Mouse (Mus musculus) forebrain, embryonic 16.5 days (tissue): ENCODE measurements at regions not wholly inside any gene's neighbourhood (a gene's known extent, or its start where the extent isn't known, plus 50 kb on each side); places are given as distances from the start of the nearest gene placed in this dataset.

Source experiments
- ATAC-seq: fragments of 200-750 bp; cut with Nextera tagmentation; 2 replicates; pipeline ENCODE4 v1.8.0; 2017; ENCODE audit warnings: mild to moderate bottlenecking, moderate library complexity
- H3K27ac ChIP-seq: fragments of 300-500 bp; sonication (generic); 2 replicates; pipeline ENCODE4 v1.5.1; 2014; ENCODE audit warnings: low read length, control low read depth
- H3K27me3 ChIP-seq: fragments of 300-500 bp; sonication (generic); replicated peaks from 2 replicates; pipeline ENCODE4 v1.6.1; 2014; ENCODE audit warnings: low read length; ENCODE audit not compliant: control insufficient read depth, insufficient read depth
- H3K36me3 ChIP-seq: fragments of 300-500 bp; sonication (generic); 2 replicates; pipeline ENCODE4 v1.6.1; 2014; ENCODE audit not compliant: control insufficient read depth, insufficient read depth
- H3K4me1 ChIP-seq: fragments of 300-500 bp; sonication (generic); replicated peaks from 2 replicates; pipeline ENCODE4 v1.6.1; 2014; ENCODE audit warnings: low read length; ENCODE audit not compliant: control insufficient read depth, insufficient read depth
- H3K4me2 ChIP-seq: fragments of 300-500 bp; sonication (generic); 2 replicates; pipeline ENCODE4 v1.6.1; 2014; ENCODE audit warnings: mild to moderate bottlenecking, low read length, control low read depth
- H3K4me3 ChIP-seq: fragments of 300-500 bp; sonication (generic); replicated peaks from 2 replicates; pipeline ENCODE4 v1.5.1; 2014; ENCODE audit warnings: mild to moderate bottlenecking, low read length, control low read depth
- H3K9ac ChIP-seq: fragments of 300-500 bp; sonication (generic); replicated peaks from 2 replicates; pipeline ENCODE4 v1.6.1; 2014; ENCODE audit warnings: low read depth, low read length, control low read depth
- H3K9me3 ChIP-seq: fragments of 300-500 bp; sonication (generic); 2 replicates; pipeline ENCODE4 v1.6.1; 2016; ENCODE audit warnings: low read length; ENCODE audit not compliant: control insufficient read depth
- WGBS: fragments of 180-500 bp; shearing (Covaris S2); extraction: QIAGEN DNeasy Blood & Tissue Kit; methylation state at CpG from one replicate; pipeline ENCODE4 v1.1.7; 2014; 5-methylcytosine and 5-hydroxymethylcytosine counted together

DNA sequence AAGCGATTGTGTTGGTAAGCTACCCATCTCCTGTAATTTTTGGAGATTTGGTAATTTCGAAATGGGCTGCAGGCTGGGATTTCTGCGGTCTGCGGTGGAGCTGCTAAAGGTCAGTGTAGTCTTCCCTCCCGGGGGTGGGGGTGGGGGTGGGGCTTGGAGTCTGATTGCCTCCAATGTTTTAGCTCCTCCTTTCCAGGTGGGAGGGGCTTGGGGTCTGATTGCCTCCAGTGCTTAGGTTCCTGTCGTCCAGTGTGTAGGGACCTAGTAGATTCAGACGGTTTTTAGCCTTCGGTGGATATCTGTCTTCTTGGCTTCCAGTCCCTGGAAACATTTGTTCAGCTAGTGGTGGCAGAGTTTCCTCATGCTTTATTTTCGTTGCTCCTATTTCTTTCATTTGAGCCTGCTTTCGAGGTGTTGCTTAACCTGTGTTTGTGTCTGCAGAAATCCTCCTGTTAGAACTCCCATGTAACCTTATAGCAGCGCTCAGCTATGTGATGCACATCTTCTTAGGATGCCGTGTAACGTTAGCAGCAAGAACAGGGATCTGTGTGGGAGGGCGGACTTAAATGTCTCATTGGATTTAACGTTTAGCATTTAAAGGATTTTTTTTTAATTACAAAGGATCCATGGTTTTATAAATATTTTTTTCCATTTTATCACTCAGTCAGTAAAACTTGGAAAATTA lies 145.1 kb upstream of the Mkln1 start:
- 23% methylated on average over 15 of the region's 15 CpGs for WGBS
- peak overlapping the region; percentile 37 for H3K4me2 ChIP-seq
- no peak for ATAC-seq

DNA sequence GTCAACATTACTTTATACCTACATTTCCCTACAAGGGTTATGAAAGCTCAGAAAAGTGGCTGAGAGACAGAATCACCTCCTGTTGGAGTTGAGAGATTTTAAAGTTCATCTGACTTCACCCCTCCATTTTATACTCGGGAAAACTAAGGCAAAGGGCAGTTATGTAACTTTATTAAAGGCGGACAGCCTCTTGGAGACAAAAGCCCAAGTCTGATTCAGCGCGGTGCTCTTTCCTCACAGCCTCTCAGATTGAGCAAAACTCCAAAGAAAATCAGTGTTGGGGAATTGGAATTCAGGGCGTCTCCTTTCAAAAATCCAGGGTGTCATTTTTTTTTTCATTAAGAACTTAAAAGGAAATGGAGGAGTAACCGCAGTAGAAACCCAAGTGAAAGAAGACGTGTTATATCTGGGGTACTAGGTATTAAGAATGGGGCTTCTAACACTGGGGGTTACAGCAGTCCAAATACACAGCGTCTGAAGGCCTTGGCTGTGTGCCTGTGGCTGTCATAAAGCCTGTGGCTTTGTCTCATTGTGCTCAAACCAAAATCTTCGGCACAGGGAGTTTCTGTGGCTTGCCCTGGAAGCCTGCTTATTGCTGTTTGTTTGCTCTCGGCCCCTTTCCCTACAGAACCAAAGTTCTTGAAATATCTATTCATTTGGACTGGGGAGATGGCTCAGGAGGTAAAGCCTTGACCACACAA lies 137.7 kb upstream of the Mkln1 start:
- no peaks in the 10 kb centered on the region for H3K9me3 ChIP-seq
- ATAC-seq = no peak
- no peak overlapping the region for H3K27ac ChIP-seq
- H3K36me3 ChIP-seq = no peaks in the 10 kb centered on the region
- no peak overlapping the region for H3K9ac ChIP-seq
- H3K27me3 ChIP-seq = no peaks in the 10 kb centered on the region
- H3K4me2 ChIP-seq = no peak overlapping the region
- 70% methylated on average over 10 of the region's 10 CpGs for WGBS
- no peak overlapping the region for H3K4me3 ChIP-seq
- no peaks in the 10 kb centered on the region for H3K4me1 ChIP-seq

More for the DNA sequence above, 145.1 kb upstream of the Mkln1 start:
- H3K9ac ChIP-seq = no peak overlapping the region
- H3K36me3 ChIP-seq = no peaks in the 10 kb centered on the region
- no peaks in the 10 kb centered on the region for H3K27me3 ChIP-seq
- no peak overlapping the region for H3K27ac ChIP-seq
- no peaks in the 10 kb centered on the region for H3K9me3 ChIP-seq
- H3K4me3 ChIP-seq = no peak overlapping the region; the same call in 1 of the 2 replicates
- H3K4me1 ChIP-seq = 0 out of 2 replicates have a peak, but pooled peaks cover 4% of the 10 kb centered on the region

DNA sequence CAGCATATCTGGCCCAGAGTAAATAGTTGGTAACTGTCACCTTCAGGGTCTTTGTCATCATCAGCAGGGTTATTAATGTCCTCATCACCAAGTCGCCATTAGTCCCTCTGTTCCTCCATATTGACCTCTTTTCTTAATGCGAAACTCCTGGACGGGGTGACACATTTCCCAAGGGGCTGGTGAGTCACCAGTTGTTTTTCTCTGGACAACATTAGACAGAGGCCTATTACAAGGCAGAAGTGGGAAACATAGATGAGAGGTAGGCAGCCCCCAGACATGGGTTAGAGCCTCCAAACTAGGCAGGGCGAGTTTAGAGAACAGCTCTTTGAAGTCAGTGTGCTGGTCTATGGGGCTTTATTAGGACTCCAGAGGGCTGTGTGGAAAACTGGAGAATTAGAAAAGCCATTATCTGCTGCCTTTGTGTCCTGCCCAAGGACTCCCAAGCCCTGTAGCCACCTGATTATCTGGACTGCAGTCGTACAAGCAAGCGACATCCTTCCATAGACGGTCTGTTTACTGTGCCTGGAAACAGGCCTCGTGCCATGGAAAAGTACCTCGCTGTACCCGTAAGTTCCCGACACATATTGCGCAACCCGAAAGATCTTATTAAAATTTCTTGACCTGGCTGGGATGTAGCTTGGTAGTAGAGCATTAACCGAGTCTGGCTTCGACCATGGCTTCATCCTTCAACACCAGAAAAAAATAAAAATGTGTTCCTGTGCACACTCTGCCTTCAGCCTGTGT lies 136.6 kb upstream of the Mkln1 start:
- Histone ChIP-seq H3K4me1 (no peaks in the 10 kb centered on the region), H3K4me3 (no peak overlapping the region), H3K9ac (no peak overlapping the region), H3K9me3 (no peaks in the 10 kb centered on the region), H3K36me3 (no peaks in the 10 kb centered on the region), H3K27me3 (no peaks in the 10 kb centered on the region), H3K27ac (no peak overlapping the region), H3K4me2 (no peak overlapping the region)
- WGBS = 88% methylated on average over 15 of the region's 15 CpGs
- no peak for ATAC-seq

DNA sequence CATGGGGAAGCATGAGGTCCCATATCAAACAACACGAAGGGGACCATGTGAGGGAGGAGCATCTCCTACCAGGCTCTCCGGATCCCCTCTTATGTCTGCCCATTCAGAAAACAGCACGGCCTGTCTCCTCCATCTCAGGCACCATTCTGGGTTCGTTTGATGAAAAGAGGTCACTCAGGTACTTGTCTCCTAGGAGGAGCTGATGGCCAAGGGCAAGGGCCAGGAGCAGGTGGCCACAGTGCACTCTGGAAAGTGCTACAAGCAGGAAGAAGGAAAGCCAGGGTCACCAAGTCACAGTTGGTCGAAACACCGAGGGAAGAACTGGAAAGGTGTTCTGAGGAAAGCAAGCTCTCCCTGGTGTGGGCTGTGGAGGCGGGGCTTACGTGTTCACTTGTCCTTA lies 135.9 kb upstream of the Mkln1 start:
- Histone ChIP-seq H3K9ac (no peak overlapping the region), H3K27me3 (no peaks in the 10 kb centered on the region), H3K36me3 (no peaks in the 10 kb centered on the region), H3K4me1 (no peaks in the 10 kb centered on the region), H3K27ac (no peak overlapping the region), H3K9me3 (no peaks in the 10 kb centered on the region), H3K4me3 (no peak overlapping the region), H3K4me2 (no peak overlapping the region)
- 91% methylated on average over 8 of the region's 8 CpGs for WGBS
- no peak for ATAC-seq

DNA sequence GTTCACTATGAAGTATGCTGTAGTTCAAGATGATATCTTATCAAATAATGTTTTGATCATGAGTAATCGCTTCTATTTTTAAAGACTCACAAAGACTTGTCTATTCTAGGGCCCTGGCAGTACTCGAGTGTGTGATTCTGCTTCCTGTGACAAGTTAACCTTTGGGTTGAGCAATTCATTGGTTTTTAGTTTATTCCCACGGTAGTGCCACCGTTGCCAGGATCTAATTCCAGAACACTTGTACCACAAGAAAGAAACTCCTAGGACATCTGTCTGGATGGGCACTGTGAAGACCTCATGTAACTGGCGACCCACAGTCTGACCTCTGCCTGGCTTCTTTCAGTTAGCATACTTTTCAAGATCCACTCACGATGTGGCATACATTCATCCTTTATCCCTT lies 134.7 kb upstream of the Mkln1 start:
- Histone ChIP-seq H3K9me3 (no peaks in the 10 kb centered on the region), H3K4me1 (no peaks in the 10 kb centered on the region), H3K4me3 (no peak overlapping the region), H3K4me2 (no peak overlapping the region), H3K27ac (no peak overlapping the region), H3K36me3 (no peaks in the 10 kb centered on the region), H3K9ac (no peak overlapping the region), H3K27me3 (no peaks in the 10 kb centered on the region)
- no peak for ATAC-seq
- 91% methylated on average over 6 of the region's 6 CpGs for WGBS

DNA sequence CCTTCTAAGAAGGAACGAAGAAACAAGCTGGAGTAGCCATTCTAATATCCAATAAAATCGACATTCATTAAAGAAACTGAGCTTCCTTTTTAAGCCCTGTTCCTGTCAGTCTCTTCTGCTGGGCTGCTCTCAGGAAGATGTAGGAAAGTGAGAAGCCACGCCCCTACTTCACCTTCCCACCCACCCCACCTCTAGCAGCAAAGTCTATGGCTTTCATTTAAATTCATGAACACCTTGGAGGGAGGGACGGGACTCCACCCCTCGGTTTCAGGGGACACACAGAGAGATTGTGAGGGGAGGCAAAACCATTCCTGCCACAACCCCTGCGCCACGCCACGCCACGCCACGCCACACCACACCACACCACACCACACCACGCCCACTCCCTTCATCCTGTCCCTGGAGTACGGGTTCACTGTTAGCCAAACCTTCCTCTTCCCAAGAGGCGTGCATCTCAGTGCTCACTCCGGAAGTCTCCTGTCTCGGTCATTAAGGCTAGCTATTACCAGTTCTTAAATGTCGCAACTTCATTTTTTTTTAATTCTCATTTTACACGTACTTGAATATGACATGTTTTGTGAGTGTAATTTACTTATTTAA lies 132.0 kb upstream of the Mkln1 start:
- H3K36me3 ChIP-seq = no peaks in the 10 kb centered on the region
- H3K9me3 ChIP-seq = no peaks in the 10 kb centered on the region
- WGBS = 77% methylated on average over 17 of the region's 17 CpGs
- H3K9ac ChIP-seq = no peak overlapping the region
- no peak overlapping the region for H3K27ac ChIP-seq
- H3K27me3 ChIP-seq = no peaks in the 10 kb centered on the region
- no peaks in the 10 kb centered on the region for H3K4me1 ChIP-seq
- no peak for ATAC-seq
- no peak overlapping the region for H3K4me2 ChIP-seq
- H3K4me3 ChIP-seq = no peak overlapping the region

DNA sequence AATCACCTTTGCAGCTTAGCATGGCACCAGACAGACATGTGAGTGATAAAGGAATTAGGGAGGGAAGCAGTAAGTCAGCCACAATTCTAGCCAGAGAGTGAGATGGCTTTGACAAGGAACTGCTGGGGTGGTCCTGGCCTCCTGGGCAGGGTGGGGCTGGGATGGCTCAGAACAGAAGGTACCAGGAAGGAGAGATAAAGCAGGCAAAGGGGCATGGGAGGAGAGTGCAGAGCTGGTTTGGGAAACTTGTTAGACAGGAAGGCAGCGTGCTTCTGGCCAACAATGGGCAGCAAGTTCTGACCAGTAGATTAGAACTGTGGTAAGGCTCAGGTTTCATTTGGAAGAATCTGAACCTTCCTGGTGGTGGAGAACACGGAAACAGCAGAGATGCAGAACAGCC lies 130.5 kb upstream of the Mkln1 start:
- no peaks in the 10 kb centered on the region for H3K4me1 ChIP-seq
- no peak overlapping the region for H3K9ac ChIP-seq
- no peak for ATAC-seq
- no peak overlapping the region for H3K27ac ChIP-seq
- no peak overlapping the region for H3K4me3 ChIP-seq
- no peaks in the 10 kb centered on the region for H3K27me3 ChIP-seq
- WGBS = 79% methylated on average over 2 of the region's 2 CpGs
- no peaks in the 10 kb centered on the region for H3K9me3 ChIP-seq
- no peak overlapping the region for H3K4me2 ChIP-seq
- H3K36me3 ChIP-seq = no peaks in the 10 kb centered on the region

DNA sequence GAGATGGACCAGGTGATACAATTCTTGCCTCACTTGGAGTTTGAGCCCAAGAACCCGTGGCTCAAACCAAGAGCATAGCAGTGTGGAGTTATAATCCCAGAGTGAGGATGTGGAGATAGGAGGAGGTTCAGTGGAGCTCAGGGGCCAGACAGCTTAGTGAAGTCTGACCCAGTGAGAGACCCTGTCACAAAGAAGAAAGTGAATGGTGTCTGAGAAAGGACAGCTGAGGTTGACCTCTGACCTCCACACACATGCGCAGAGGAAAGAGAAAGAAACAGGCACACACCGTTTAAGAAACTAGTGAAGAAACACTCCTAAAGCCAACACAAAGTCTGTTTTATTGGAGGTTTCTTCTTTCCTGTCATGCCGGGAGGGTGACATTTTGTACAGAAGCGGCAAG lies 124.7 kb upstream of the Mkln1 start:
- H3K9me3 ChIP-seq = no peaks in the 10 kb centered on the region
- H3K36me3 ChIP-seq = no peaks in the 10 kb centered on the region
- H3K4me3 ChIP-seq = no peak overlapping the region
- no peak overlapping the region for H3K4me2 ChIP-seq
- no peaks in the 10 kb centered on the region for H3K4me1 ChIP-seq
- ATAC-seq = no peak
- 45% methylated on average over 5 of the region's 5 CpGs for WGBS
- H3K27ac ChIP-seq = no peak overlapping the region
- no peak overlapping the region for H3K9ac ChIP-seq
- no peaks in the 10 kb centered on the region for H3K27me3 ChIP-seq

DNA sequence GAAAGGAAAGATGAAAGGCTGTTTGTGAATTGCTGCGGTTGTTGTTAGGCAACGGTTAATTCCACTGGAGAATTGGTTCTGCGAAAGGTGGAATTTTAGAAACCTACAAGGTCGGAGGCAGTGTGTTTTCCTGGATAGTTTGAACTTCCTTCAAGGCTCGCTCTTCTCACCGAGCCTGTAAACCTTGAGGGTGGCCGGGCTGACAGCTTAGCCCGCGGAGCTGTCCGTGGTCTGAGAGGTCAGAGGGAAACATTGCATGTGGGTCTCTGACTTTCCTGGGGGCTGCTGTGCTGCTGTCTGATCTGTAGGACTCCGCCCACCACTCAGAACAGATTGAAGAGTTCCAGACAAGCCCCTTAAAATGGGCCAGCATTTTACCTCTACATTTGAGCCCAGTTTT lies 124.3 kb upstream of the Mkln1 start:
- ATAC-seq = no peak
- no peak overlapping the region for H3K4me3 ChIP-seq

More for the DNA sequence above, 124.3 kb upstream of the Mkln1 start:
- Histone ChIP-seq H3K27me3 (no peaks in the 10 kb centered on the region), H3K9ac (no peak overlapping the region), H3K9me3 (no peaks in the 10 kb centered on the region), H3K36me3 (no peaks in the 10 kb centered on the region), H3K4me2 (no peak overlapping the region), H3K4me1 (no peaks in the 10 kb centered on the region), H3K27ac (no peak overlapping the region)
- 40% methylated on average over 11 of the region's 11 CpGs for WGBS
